Mouse (Mus musculus) brain, embryonic 14.5 days (tissue): ENCODE data around the gene Ttc12.

Source experiments
- CTCF ChIP-seq: fragments of 200-500 bp; IDR thresholded peaks from 2 replicates; pipeline ENCODE4 v1.5.1; 2012; ENCODE audit warnings: inconsistent platforms, mild to moderate bottlenecking, moderate library complexity, borderline replicate concordance; ENCODE audit not compliant: insufficient read depth, insufficient read length; ENCODE audit errors: extremely low read depth
- POLR2A ChIP-seq: fragments of 200-500 bp; IDR thresholded peaks from 2 replicates; pipeline ENCODE4 v1.6.1; 2012; ENCODE audit warnings: mild to moderate bottlenecking, inconsistent platforms, borderline replicate concordance; ENCODE audit not compliant: poor library complexity, insufficient read depth, insufficient read length, severe bottlenecking; ENCODE audit errors: extremely low read depth

DNA sequence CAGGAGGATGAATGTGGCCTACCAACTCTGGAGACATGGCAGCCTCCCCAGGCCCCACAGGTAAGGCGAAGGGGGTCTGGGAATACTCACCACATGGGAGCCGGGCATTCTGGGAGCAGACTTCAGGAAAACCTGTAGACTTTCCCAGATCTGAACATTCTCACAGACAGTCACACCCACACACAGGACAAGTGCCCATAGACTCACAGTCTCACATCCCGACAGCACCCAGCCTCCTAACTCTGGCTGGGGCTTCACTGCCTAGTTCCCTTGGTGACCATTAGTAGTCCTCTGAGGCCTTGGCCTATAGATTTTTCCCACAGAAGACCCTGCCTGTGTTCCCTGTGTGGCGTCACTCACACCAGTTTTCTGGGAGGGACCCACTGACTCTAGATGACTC, 24.6 kb upstream of the Ttc12 start:
- TF ChIP-seq CTCF = no peak
- TF ChIP-seq POLR2A = no peak
